Mouse (Mus musculus): ENCODE results near the gene Mog. TPM values are rescaled to one million over a fixed set of nuclear protein-coding genes. Genes with fewer than 3 reads are reported as not detected.
"Not testable (repeated sequence)": the region's sequence is repeated elsewhere in the genome, so short reads cannot be mapped to it uniquely, and the experiment has no call there.

The Mog gene
- total RNA-seq, 2 experiments from 2014 or later, result 42.6 to 45.6 TPM

- DNase-seq (ENCODE audit: low spot score in 2 of 2), result peak; percentile 4 to 33
- Histone ChIP-seq H3K4me3 (peak overlapping the region; percentile 70), H3K27ac (peak overlapping the region; percentile 80)
- no peak for TF ChIP-seq CTCF (conservative IDR thresholded peaks at IDR 0.05)
Measured at GRCm38 (mm10) chr17:37002364-37003330, 20.6 kb downstream of the Mog start.

DNA sequence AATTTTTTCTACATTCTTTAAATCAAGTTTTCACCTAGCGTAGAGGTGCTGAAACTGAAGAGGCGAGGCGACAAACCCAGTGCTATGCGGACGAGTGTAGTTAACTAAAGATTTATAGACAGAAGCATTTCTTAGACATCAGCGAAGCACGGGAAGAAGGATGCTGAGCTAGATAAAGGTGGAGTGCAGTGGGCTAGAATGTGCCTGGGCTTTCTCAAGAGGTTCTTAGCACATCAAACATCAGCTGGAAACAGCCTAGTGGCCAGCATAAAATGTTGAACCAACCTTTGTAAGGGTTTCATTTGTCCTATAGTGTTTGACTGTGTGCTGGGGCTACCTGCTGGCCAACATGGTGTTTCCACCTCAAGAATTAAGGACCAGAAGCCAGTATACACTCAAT lies 22.3 kb downstream of the Mog start, which contains the start of gene Zfp57:
Gene Zfp57, plus strand, starts transcription at position 301 of the 400 bp plus-strand sequence.
- no peak for DNase-seq (ENCODE audit: low spot score in 2 of 2)
- TF ChIP-seq CTCF (conservative IDR thresholded peaks at IDR 0.05), result no peak
- H3K4me3 ChIP-seq, result no peak within 1 kb of the TSS
- no peak within 1 kb of the TSS for H3K27ac ChIP-seq

- no peak for TF ChIP-seq CTCF (conservative IDR thresholded peaks at IDR 0.05)
- H3K4me3 ChIP-seq, result no peak overlapping the region
- no peak for DNase-seq (ENCODE audit: low spot score in 2 of 2)
Measured at GRCm38 (mm10) chr17:36998477-36998876, 24.7 kb downstream of the Mog start.

DNA sequence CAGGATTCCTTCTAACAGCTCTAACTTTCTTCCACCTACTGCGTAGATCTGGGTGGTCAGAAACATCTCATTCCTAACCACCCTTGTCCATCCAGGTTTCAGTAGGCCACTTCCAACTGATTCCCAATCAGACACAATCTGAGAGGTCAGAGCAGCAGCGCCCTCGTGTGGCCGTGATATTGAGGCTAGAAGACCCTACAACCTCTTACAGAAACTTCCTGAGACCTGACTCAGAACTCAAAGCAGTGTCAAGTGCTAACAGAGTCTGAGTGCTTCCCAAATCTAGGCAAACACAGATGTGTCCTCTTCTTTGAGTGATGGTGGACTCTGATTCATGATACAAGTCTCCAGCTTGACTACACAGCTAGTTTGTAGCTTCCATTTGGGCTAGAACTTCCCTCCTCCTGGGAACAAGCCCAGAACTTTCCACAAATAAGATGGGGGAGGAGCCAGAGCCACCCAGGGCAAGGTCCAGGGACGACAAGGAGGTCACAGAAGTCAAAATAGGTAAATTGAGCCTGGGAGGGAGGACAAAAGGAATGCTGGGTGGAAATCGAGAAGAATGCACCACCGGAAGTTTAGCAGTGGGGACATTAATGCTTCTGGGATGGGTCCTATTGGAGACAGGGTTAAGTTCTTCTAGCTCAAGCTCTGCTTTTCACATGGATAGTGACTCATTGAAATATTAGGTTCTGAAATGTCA lies 26.0 kb downstream of the Mog start:
- Histone ChIP-seq H3K27ac (no peak overlapping the region), H3K4me3 (no peak overlapping the region)
- TF ChIP-seq CTCF (conservative IDR thresholded peaks at IDR 0.05), result peak; percentile 90
- DNase-seq (ENCODE audit: low spot score in 2 of 2), result peak; percentile 68 to 80

More at GRCm38 (mm10) chr17:36998477-36998876, 24.7 kb downstream of the Mog start:
- H3K27ac ChIP-seq, result no peak overlapping the region

GRCm38 (mm10) chr17:36995448-36995847 lies 27.8 kb downstream of the Mog start:
- TF ChIP-seq CTCF (conservative IDR thresholded peaks at IDR 0.05), result no peak
- no peak for DNase-seq (ENCODE audit: low spot score in 2 of 2)
- Histone ChIP-seq H3K4me3 (no peak overlapping the region), H3K27ac (no peak overlapping the region)

DNA sequence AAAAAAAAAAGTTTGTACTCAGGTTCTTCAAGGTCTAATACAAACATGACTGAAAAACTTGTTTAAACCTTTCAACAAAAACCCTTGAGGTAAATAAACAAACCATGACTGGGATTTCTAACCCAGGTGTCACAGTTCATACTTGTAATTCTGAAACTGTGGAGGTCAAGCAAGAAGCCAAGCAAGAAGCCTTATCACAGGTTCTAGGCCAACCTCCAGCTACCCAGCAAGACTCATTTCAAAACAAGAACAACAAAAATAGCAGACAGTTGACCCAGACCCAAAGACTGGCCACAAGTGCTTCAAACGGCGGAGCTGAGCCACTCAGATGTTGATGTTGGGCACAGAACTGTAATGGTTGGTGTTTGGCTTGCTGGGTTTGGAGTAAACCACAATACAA lies 28.7 kb downstream of the Mog start:
- no peak for TF ChIP-seq CTCF (conservative IDR thresholded peaks at IDR 0.05)
- no peak overlapping the region for H3K27ac ChIP-seq

DNA sequence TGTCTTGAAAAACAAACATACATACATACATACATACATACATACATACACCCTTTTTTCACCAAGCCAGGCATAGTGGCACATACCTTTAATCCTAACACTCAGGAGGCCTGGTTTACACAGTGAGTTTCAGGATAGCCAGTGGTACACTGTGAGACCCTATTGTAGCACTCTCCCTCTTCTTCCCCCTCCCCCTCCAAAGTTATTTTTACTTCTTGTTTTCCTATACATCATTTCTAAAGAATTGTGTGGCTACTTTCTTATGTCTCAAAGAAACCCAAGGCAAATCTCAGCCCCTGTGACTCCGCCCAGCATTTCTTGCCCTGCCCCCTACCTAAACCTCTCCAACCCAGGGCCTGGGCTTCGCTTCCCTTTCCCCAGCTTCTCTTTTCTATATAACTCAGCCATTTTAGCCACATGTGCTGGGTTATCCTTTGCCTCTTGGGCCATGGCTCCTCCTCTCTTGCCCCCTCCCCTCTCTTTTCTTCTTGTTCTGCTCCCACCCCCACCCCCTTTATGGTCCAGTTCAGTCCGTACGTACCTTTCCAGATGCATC lies 29.4 kb downstream of the Mog start:
- no peak for TF ChIP-seq CTCF (conservative IDR thresholded peaks at IDR 0.05)
- H3K27ac ChIP-seq, result no peak overlapping the region
- no peak overlapping the region for H3K4me3 ChIP-seq
- no peak for DNase-seq (ENCODE audit: low spot score in 2 of 2)

More for the DNA sequence above, 28.7 kb downstream of the Mog start:
- DNase-seq (ENCODE audit: low spot score in 2 of 2), result no peak
- H3K4me3 ChIP-seq, result no peak overlapping the region

DNA sequence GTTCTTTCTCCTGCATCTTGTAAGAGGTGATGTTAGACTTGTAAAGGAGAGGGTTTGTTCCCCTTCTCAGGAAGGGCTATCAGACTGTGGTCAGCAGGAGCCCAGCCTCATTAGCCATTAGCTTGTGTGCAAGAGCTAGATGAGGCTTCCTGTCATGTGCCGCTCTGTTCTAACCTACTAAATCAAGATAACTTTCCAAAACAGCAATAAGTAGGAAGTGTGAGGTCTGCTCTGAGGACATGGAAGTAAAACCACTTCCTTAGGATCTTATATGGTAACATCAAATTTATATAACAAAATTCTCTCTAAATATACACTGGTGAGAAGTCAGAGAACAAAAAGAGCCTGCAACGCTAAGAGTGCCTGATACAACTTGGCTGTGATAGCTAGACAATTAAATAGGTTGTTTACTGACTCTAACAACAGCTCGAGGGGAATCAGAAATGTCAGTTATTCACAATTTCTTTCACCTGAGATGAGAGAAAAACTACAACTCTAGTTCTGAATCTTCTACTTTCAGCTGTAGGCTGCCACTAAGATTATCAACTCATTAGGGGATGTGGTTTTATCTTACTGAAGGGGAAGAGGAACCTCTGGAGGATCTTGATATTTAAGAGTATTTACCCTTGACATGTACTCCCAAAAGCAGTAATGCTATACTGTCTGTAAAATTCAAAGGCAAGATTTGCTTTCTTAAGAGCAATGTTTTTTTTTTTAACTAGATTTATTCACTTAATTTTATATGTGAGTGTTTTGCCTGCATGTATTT lies 30.7 kb downstream of the Mog start:
- H3K27ac ChIP-seq, result no peak overlapping the region
- no peak overlapping the region for H3K4me3 ChIP-seq
- no peak for TF ChIP-seq CTCF (conservative IDR thresholded peaks at IDR 0.05)
- DNase-seq (ENCODE audit: low spot score in 2 of 2), result no peak

DNA sequence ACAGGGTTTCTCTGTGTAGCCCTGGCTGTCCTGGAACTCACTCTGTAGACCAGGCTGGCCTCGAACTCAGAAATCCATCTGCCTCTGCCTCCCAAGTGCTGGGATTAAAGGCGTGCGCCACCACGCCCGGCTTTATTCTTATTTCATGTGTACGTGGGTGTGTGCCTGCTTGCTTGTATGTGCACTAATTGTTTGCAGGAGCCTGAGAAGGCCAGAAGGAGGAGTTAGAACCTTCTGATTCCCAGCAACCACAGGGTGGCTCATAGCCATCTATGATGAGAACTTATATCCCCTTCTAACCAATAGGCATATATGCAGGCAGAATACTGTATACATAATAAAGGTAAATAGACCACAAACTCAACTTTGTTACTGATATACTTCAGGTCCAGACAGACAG lies 32.6 kb downstream of the Mog start:
- DNase-seq (ENCODE audit: low spot score in 2 of 2); H3K27ac ChIP-seq; H3K4me3 ChIP-seq: not testable (repeated sequence)

GRCm38 (mm10) chr17:36989437-36989836 lies 33.8 kb downstream of the Mog start, which contains the start of gene H2-M5:
TSS of gene H2-M5 (minus strand) at chr17:36989537.
- Histone ChIP-seq H3K27ac (no peak within 1 kb of the TSS), H3K4me3 (no peak within 1 kb of the TSS)
- no peak for DNase-seq (ENCODE audit: low spot score in 2 of 2)
- no peak for TF ChIP-seq CTCF (conservative IDR thresholded peaks at IDR 0.05)

DNA sequence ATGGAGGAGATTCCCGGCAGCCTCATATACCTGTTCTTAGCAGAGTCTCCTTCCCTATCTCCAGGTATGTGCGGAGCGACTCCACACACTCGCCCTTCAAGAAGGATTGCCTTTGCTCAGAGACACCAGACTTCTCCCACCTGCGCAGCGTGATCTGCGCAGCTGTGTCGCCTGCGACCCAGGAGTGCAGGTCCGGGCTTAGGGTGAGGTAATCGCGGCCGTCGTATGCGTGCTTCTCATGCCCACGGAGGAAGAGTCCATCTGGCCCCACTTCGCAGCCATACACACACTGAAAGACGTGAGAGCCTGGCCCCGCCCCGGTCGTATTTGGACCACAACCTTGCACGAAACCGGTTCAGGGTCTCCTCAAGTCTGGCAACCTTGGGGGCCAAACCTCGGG lies 34.7 kb downstream of the Mog start:
- TF ChIP-seq CTCF (conservative IDR thresholded peaks at IDR 0.05), result no peak
- H3K4me3 ChIP-seq, result no peak overlapping the region
- no peak overlapping the region for H3K27ac ChIP-seq
- no peak for DNase-seq (ENCODE audit: low spot score in 2 of 2)
